Mouse (Mus musculus) MEL (cell line): Measurements from ENCODE around the gene Anp32e. TPM values are rescaled to one million over a fixed set of nuclear protein-coding genes. Genes with fewer than 3 reads are reported as not detected.
"Not testable (repeated sequence)": the region's sequence is repeated elsewhere in the genome, so short reads cannot be mapped to it uniquely, and the experiment has no call there.

ENCODE experiments used
- DNase-seq: peaks from one replicate; pipeline ENCODE4 v3.0.0; 2011; ENCODE audit warnings: low read depth, low spot score
- H3K27ac ChIP-seq: 2 replicates; pipeline ENCODE4 v1.5.1; 2012; ENCODE audit warnings: low read depth, mild to moderate bottlenecking, control low read depth, low read length, moderate library complexity; ENCODE audit not compliant: control insufficient read depth
- H3K27me3 ChIP-seq, 2 experiments: fragments of 150-350 bp in 1 of 2; sonication (generic) in 1 of 2; 2 replicates each; pipeline ENCODE4 v1.6.1; 2012; ENCODE audit warnings: low read length in 2 of 2, mild to moderate bottlenecking in 2 of 2, improper control_type of control experiment in 1 of 2, moderate library complexity in 1 of 2; ENCODE audit not compliant: insufficient read depth in 2 of 2, control insufficient read depth in 1 of 2
- H3K36me3 ChIP-seq, 2 experiments: 2 replicates each; pipeline ENCODE4 v1.6.1; 2012 to 2014; ENCODE audit warnings: low read length in 2 of 2, improper control_type of control experiment in 1 of 2, inconsistent platforms in 1 of 2, mild to moderate bottlenecking in 1 of 2; ENCODE audit not compliant: insufficient read depth in 2 of 2, control insufficient read depth in 1 of 2
- H3K4me1 ChIP-seq, 2 experiments: fragments of 150-350 bp in 1 of 2; sonication (generic) in 1 of 2; 2 replicates each; pipeline ENCODE4 v1.6.1; 2012; ENCODE audit warnings: low read length in 2 of 2, improper control_type of control experiment in 1 of 2, mild to moderate bottlenecking in 1 of 2; ENCODE audit not compliant: insufficient read depth in 2 of 2, control insufficient read depth in 1 of 2
- H3K4me3 ChIP-seq, 2 experiments: fragments of 150-350 bp in 1 of 2; sonication (generic) in 1 of 2; 2 replicates each; pipeline ENCODE4 v1.5.1; 2012; ENCODE audit warnings: low read depth in 2 of 2, low read length in 2 of 2, mild to moderate bottlenecking in 2 of 2, moderate library complexity in 2 of 2, control low read depth in 1 of 2, improper control_type of control experiment in 1 of 2; ENCODE audit not compliant: control insufficient read depth in 1 of 2, insufficient read depth in 1 of 2
- H3K79me2 ChIP-seq: 2 replicates; pipeline ENCODE4 v1.6.1; 2012; ENCODE audit warnings: mild to moderate bottlenecking, low read length, moderate library complexity; ENCODE audit not compliant: control insufficient read depth, poor library complexity, insufficient read depth
- H3K9ac ChIP-seq: 2 replicates; pipeline ENCODE4 v1.6.1; 2012; ENCODE audit warnings: low read depth, mild to moderate bottlenecking, control low read depth, low read length, moderate library complexity; ENCODE audit not compliant: control insufficient read depth, poor library complexity, severe bottlenecking
- H3K9me3 ChIP-seq: fragments of 150-350 bp; sonication (generic); replicated peaks from 2 replicates; pipeline ENCODE4 v1.6.1; 2012; ENCODE audit warnings: mild to moderate bottlenecking, low read length, improper control_type of control experiment, moderate library complexity; ENCODE audit not compliant: insufficient read depth
- CHD1 ChIP-seq: IDR thresholded peaks from 2 replicates; pipeline ENCODE4 v1.6.1; 2012; ENCODE audit warnings: low read depth, mild to moderate bottlenecking, inconsistent platforms, low read length, improper control_type of control experiment
- CTCF ChIP-seq, 3 experiments: IDR thresholded peaks in 2 of 3; conservative IDR thresholded peaks in 1 of 3; 2 replicates each; pipeline ENCODE4 v1.5.1; 2011 to 2012; ENCODE audit warnings: low read length in 3 of 3, low read depth in 2 of 3, mild to moderate bottlenecking in 2 of 3, improper control_type of control experiment in 1 of 3, inconsistent platforms in 1 of 3, mixed read lengths in 1 of 3, moderate library complexity in 1 of 3; ENCODE audit not compliant: control insufficient read depth in 1 of 3, insufficient read depth in 1 of 3, poor library complexity in 1 of 3, severe bottlenecking in 1 of 3
- E2F4 ChIP-seq: IDR thresholded peaks from 2 replicates; pipeline ENCODE4 v1.6.1; 2011; ENCODE audit warnings: low read depth, low read length, improper control_type of control experiment, borderline replicate concordance
- ELF1 ChIP-seq: IDR thresholded peaks from 2 replicates; pipeline ENCODE4 v1.6.1; 2014; ENCODE audit warnings: low read depth, mild to moderate bottlenecking, inconsistent platforms, low read length, improper control_type of control experiment, moderate library complexity
- GABPA ChIP-seq: IDR thresholded peaks from 2 replicates; pipeline ENCODE4 v1.6.1; 2012; ENCODE audit warnings: low read depth, mild to moderate bottlenecking, inconsistent platforms, low read length, improper control_type of control experiment, moderate library complexity
- GATA1 ChIP-seq: IDR thresholded peaks from 2 replicates; pipeline ENCODE4 v1.6.1; 2011; ENCODE audit warnings: low read depth, low read length, improper control_type of control experiment
- KAT2A ChIP-seq: conservative IDR thresholded peaks from 2 replicates; pipeline ENCODE4 v1.6.1; 2012; ENCODE audit warnings: low read depth, low read length, improper control_type of control experiment, inconsistent platforms
- MAFK ChIP-seq: IDR thresholded peaks from 2 replicates; pipeline ENCODE4 v1.6.1; 2011; ENCODE audit warnings: low read depth, mild to moderate bottlenecking, low read length, improper control_type of control experiment, borderline replicate concordance
- MAX ChIP-seq: IDR thresholded peaks from 2 replicates; pipeline ENCODE4 v1.6.1; 2011; ENCODE audit warnings: low read length, improper control_type of control experiment
- MEF2A ChIP-seq: IDR thresholded peaks from 2 replicates; pipeline ENCODE4 v1.6.1; 2014; ENCODE audit warnings: low read depth, mild to moderate bottlenecking, inconsistent platforms, low read length, improper control_type of control experiment; ENCODE audit not compliant: poor library complexity, insufficient replicate concordance, severe bottlenecking; ENCODE audit errors: extremely low read depth
- MXI1 ChIP-seq: IDR thresholded peaks from 2 replicates; pipeline ENCODE4 v1.6.1; 2011; ENCODE audit warnings: mild to moderate bottlenecking, low read depth, low read length, improper control_type of control experiment
- NELFE ChIP-seq: IDR thresholded peaks from 2 replicates; pipeline ENCODE4 v1.6.1; 2011; ENCODE audit warnings: low read depth, low read length, improper control_type of control experiment
- NRF1 ChIP-seq: IDR thresholded peaks from 2 replicates; pipeline ENCODE4 v1.6.1; 2014; ENCODE audit warnings: low read depth, mild to moderate bottlenecking, inconsistent platforms, low read length, improper control_type of control experiment, moderate library complexity; ENCODE audit not compliant: poor library complexity, insufficient read depth, severe bottlenecking
- POLR2AphosphoS2 ChIP-seq: IDR thresholded peaks from 2 replicates; pipeline ENCODE4 v1.6.1; 2011; ENCODE audit warnings: low read length, improper control_type of control experiment
- SIN3A ChIP-seq: IDR thresholded peaks from 2 replicates; pipeline ENCODE4 v1.6.1; 2012; ENCODE audit warnings: low read length, improper control_type of control experiment, inconsistent platforms
- SMC3 ChIP-seq: IDR thresholded peaks from 2 replicates; pipeline ENCODE4 v1.6.1; 2011; ENCODE audit warnings: low read depth, low read length, improper control_type of control experiment
- TAL1 ChIP-seq: IDR thresholded peaks from 2 replicates; pipeline ENCODE4 v1.6.1; 2012; ENCODE audit warnings: mild to moderate bottlenecking, inconsistent platforms, low read length, moderate library complexity, mixed read lengths
- TBP ChIP-seq: IDR thresholded peaks from 2 replicates; pipeline ENCODE4 v1.8.0; 2011; ENCODE audit warnings: low read depth, low read length, improper control_type of control experiment
- UBTF ChIP-seq: IDR thresholded peaks from 2 replicates; pipeline ENCODE4 v1.6.1; 2012; ENCODE audit warnings: low read depth, mild to moderate bottlenecking, inconsistent platforms, low read length, improper control_type of control experiment, moderate library complexity, borderline replicate concordance; ENCODE audit not compliant: insufficient read depth
- USF2 ChIP-seq, 2 experiments: IDR thresholded peaks; 2 replicates each; pipeline ENCODE4 v1.6.1; 2011 to 2012; ENCODE audit warnings: improper control_type of control experiment in 2 of 2, low read length in 2 of 2, borderline replicate concordance in 1 of 2, inconsistent platforms in 1 of 2, low read depth in 1 of 2, mild to moderate bottlenecking in 1 of 2; ENCODE audit not compliant: insufficient read depth in 1 of 2
- ZNF384 ChIP-seq: IDR thresholded peaks from 2 replicates; pipeline ENCODE4 v1.6.1; 2012; ENCODE audit warnings: low read depth, mild to moderate bottlenecking, inconsistent platforms, low read length, improper control_type of control experiment
- polyA plus RNA-seq, 2 experiments: library from polyadenylated mRNA; stranded (reverse) in 1 of 2; unstranded in 1 of 2; fragments of >175 nt in 1 of 2; fragments of >200 nt in 1 of 2; gene quantifications; 2 replicates each; pipeline versions ENCODE4 v1.2.1 to v1.2.4; 2012; ENCODE audit warnings: low replicate concordance in 2 of 2, low read depth in 1 of 2; ENCODE audit not compliant: insufficient read length in 2 of 2, insufficient read depth in 1 of 2, missing spikeins in 1 of 2
- total RNA-seq: library from RNA; depleted of rRNA; stranded (reverse); fragments of 300-350 nt; gene quantifications from 2 replicates; pipeline ENCODE4 v1.2.3, GENCODE M21; 2012

Gene Anp32e
- total and polyA plus RNA-seq, 3 experiments: 159 to 748 (median 412) TPM

GRCm38 (mm10) chr3:95972873-95973634, 44.0 kb downstream of the Anp32e start (continued):
- no peak for TF ChIP-seq MAFK

- no peak overlapping the region for H3K4me3 ChIP-seq
- H3K27ac ChIP-seq: no peak overlapping the region
- no peak for TF ChIP-seq GATA1
- peak; percentile 92 for TF ChIP-seq ZNF384
- TF ChIP-seq, all 39 proteins: peak for 1
- Histone ChIP-seq H3K27me3 (peaks cover 2 to 3% of the 10 kb centered on the region in 2 experiments; a peak in 3 of 4 replicates), H3K79me2 (no peaks in the 10 kb centered on the region), H3K36me3 (no peaks in the 10 kb centered on the region), H3K9ac (no peak overlapping the region), H3K4me1 (peaks cover 0 to 6% of the 10 kb centered on the region in 2 experiments; a peak in 3 of 4 replicates), H3K9me3 (no peaks in the 10 kb centered on the region)
- peak; percentile 68 for DNase-seq
Measured at GRCm38 (mm10) chr3:95977079-95977478, 48.0 kb downstream of the Anp32e start.

- not testable (repeated sequence) for DNase-seq, H3K9me3 ChIP-seq, H3K27me3 ChIP-seq, H3K79me2 ChIP-seq, H3K27ac ChIP-seq
- TF ChIP-seq ZNF384: peak; percentile 58
- TF ChIP-seq, all 39 proteins: peak for 1; not testable (repeated sequence) for 38
- not testable (repeated sequence) for H3K36me3 ChIP-seq, H3K4me1 ChIP-seq, H3K9ac ChIP-seq, H3K4me3 ChIP-seq
Measured at GRCm38 (mm10) chr3:95977587-95977986, 48.5 kb downstream of the Anp32e start.

- H3K27ac ChIP-seq: no peak overlapping the region
- TF ChIP-seq USF2 (IDR thresholded peaks at IDR 0.05; ENCODE audit: borderline replicate concordance in 1 of 2, insufficient read depth in 1 of 2, low read depth in 1 of 2, low read length in 2 of 2): no peak
- no peak for TF ChIP-seq TAL1
- TF ChIP-seq SIN3A: no peak
- TF ChIP-seq NELFE: no peak
- TF ChIP-seq CHD1: no peak
- TF ChIP-seq MEF2A: no peak
- peak; percentile 20; the same call in 1 of the 2 replicates for TF ChIP-seq SMC3
- no peak for TF ChIP-seq E2F4
- no peak for TF ChIP-seq POLR2AphosphoS2
- TF ChIP-seq MAFK: no peak
- TF ChIP-seq GATA1: no peak
- no peak for TF ChIP-seq GABPA
- TF ChIP-seq CTCF (IDR thresholded peaks at IDR 0.05 in 2 of 3, conservative IDR thresholded peaks at IDR 0.05 in 1 of 3; ENCODE audit: control insufficient read depth in 1 of 3, insufficient read depth in 1 of 3, low read depth in 2 of 3, low read length in 3 of 3, poor library complexity in 1 of 3, severe bottlenecking in 1 of 3): peak in 1 of 3 experiments; percentile 24; a peak in 3 of 6 replicates
- no peak for TF ChIP-seq TBP
- no peak for TF ChIP-seq ELF1
- no peak for TF ChIP-seq NRF1
- TF ChIP-seq MXI1: no peak
- TF ChIP-seq KAT2A: no peak
- no peak for TF ChIP-seq UBTF
- TF ChIP-seq MAX: no peak
Measured at GRCm38 (mm10) chr3:95978265-95978664, 49.2 kb downstream of the Anp32e start.

More at GRCm38 (mm10) chr3:95978265-95978664, 49.2 kb downstream of the Anp32e start:
- Histone ChIP-seq H3K79me2 (no peaks in the 10 kb centered on the region), H3K9me3 (no peaks in the 10 kb centered on the region), H3K9ac (no peak overlapping the region), H3K36me3 (no peaks in the 10 kb centered on the region), H3K4me1 (peaks cover 0 to 6% of the 10 kb centered on the region in 2 experiments; a peak in 3 of 4 replicates), H3K4me3 (no peak overlapping the region), H3K27me3 (peaks cover 0 to 3% of the 10 kb centered on the region in 2 experiments; a peak in 3 of 4 replicates)
- no peak for DNase-seq
